Mouse (Mus musculus): Measurements from ENCODE around the gene Olfml2b. TPM values are rescaled to one million over a fixed set of nuclear protein-coding genes. Genes with fewer than 3 reads are reported as not detected.

Gene Olfml2b
- total RNA-seq, 2 experiments from 2014 or later: 5.3 to 6.6 TPM

GRCm38 (mm10) chr1:170683863-170684262 lies 39.5 kb downstream of the Olfml2b start:
- intact Hi-C loops (cut with DNase I): no loop called here
- no peak for DNase-seq (ENCODE audit: low spot score in 2 of 2)

- intact Hi-C loops (cut with DNase I): no loop called here
- DNase-seq (ENCODE audit: low spot score in 2 of 2): no peak
These were observed 45.4 kb downstream of the Olfml2b start for GRCm38 (mm10) chr1:170689773-170690172.

GRCm38 (mm10) chr1:170691301-170691700 lies 47.0 kb downstream of the Olfml2b start:
- no peak for DNase-seq (ENCODE audit: low spot score in 2 of 2)
- intact Hi-C loops (cut with DNase I): no loop called here

- DNase-seq (ENCODE audit: low spot score in 2 of 2): peak; percentile 24 to 53
- intact Hi-C loops (cut with DNase I): no loop called here
These were observed 50.5 kb downstream of the Olfml2b start for GRCm38 (mm10) chr1:170694821-170695291.

- intact Hi-C loops (cut with DNase I): no loop called here
- DNase-seq (ENCODE audit: low spot score in 2 of 2): no peak
These were observed 51.0 kb downstream of the Olfml2b start for GRCm38 (mm10) chr1:170695326-170695725.

GRCm38 (mm10) chr1:170696996-170697395 lies 52.7 kb downstream of the Olfml2b start:
- intact Hi-C loops (cut with DNase I): no loop called here
- no peak for DNase-seq (ENCODE audit: low spot score in 2 of 2)

- DNase-seq (ENCODE audit: low spot score in 2 of 2): no peak
- intact Hi-C loops (cut with DNase I): no loop called here
These were observed 53.5 kb downstream of the Olfml2b start for GRCm38 (mm10) chr1:170697771-170698356.

- no peak for DNase-seq (ENCODE audit: low spot score in 2 of 2)
- intact Hi-C loops (cut with DNase I): no loop called here
These were observed 54.4 kb downstream of the Olfml2b start for GRCm38 (mm10) chr1:170698771-170699170.

- intact Hi-C loops (cut with DNase I): no loop called here
- DNase-seq (ENCODE audit: low spot score in 2 of 2): no peak
These were observed 55.2 kb downstream of the Olfml2b start for GRCm38 (mm10) chr1:170699553-170699952.

- intact Hi-C loops (cut with DNase I): no loop called here
- no peak for DNase-seq (ENCODE audit: low spot score in 2 of 2)
These were observed 56.2 kb downstream of the Olfml2b start for GRCm38 (mm10) chr1:170700496-170701027.

- intact Hi-C loops (cut with DNase I): no loop called here
- no peak for DNase-seq (ENCODE audit: low spot score in 2 of 2)
These were observed 56.8 kb downstream of the Olfml2b start for GRCm38 (mm10) chr1:170701178-170701577.

GRCm38 (mm10) chr1:170701582-170701981 lies 57.2 kb downstream of the Olfml2b start:
- DNase-seq (ENCODE audit: low spot score in 2 of 2): no peak
- intact Hi-C loops (cut with DNase I): no loop called here

GRCm38 (mm10) chr1:170702263-170702662 lies 57.9 kb downstream of the Olfml2b start:
- DNase-seq (ENCODE audit: low spot score in 2 of 2): no peak
- intact Hi-C loops (cut with DNase I): no loop called here

GRCm38 (mm10) chr1:170702958-170703357 lies 58.6 kb downstream of the Olfml2b start:
- intact Hi-C loops (cut with DNase I): no loop called here
- DNase-seq (ENCODE audit: low spot score in 2 of 2): no peak

GRCm38 (mm10) chr1:170704103-170704502 lies 59.8 kb downstream of the Olfml2b start:
- intact Hi-C loops (cut with DNase I): no loop called here

GRCm38 (mm10) chr1:170704911-170705594 lies 60.7 kb downstream of the Olfml2b start:
- no peak for DNase-seq (ENCODE audit: low spot score in 2 of 2)
- intact Hi-C loops (cut with DNase I): no loop called here

More at GRCm38 (mm10) chr1:170704103-170704502, 59.8 kb downstream of the Olfml2b start:
- DNase-seq (ENCODE audit: low spot score in 2 of 2): no peak

GRCm38 (mm10) chr1:170706046-170706445 lies 61.7 kb downstream of the Olfml2b start:
- DNase-seq (ENCODE audit: low spot score in 2 of 2): no peak
- intact Hi-C loops (cut with DNase I): no loop called here

GRCm38 (mm10) chr1:170709034-170709433 lies 64.7 kb downstream of the Olfml2b start:
- intact Hi-C loops (cut with DNase I): no loop called here
- no peak for DNase-seq (ENCODE audit: low spot score in 2 of 2)

GRCm38 (mm10) chr1:170709481-170709880 lies 65.1 kb downstream of the Olfml2b start:
- intact Hi-C loops (cut with DNase I): no loop called here

GRCm38 (mm10) chr1:170709969-170710368 lies 65.6 kb downstream of the Olfml2b start:
- intact Hi-C loops (cut with DNase I): no loop called here
- no peak for DNase-seq (ENCODE audit: low spot score in 2 of 2)

More at GRCm38 (mm10) chr1:170709481-170709880, 65.1 kb downstream of the Olfml2b start:
- peak; percentile 39 to 52 for DNase-seq (ENCODE audit: low spot score in 2 of 2)

- no peak for DNase-seq (ENCODE audit: low spot score in 2 of 2)
- intact Hi-C loops (cut with DNase I): no loop called here
These were observed 67.4 kb downstream of the Olfml2b start for GRCm38 (mm10) chr1:170711731-170712130.

All from left cerebral cortex, postnatal 14 days (tissue).